8 mouse cellular contexts compared by ENCODE assay signal in the genomic region with DNA sequence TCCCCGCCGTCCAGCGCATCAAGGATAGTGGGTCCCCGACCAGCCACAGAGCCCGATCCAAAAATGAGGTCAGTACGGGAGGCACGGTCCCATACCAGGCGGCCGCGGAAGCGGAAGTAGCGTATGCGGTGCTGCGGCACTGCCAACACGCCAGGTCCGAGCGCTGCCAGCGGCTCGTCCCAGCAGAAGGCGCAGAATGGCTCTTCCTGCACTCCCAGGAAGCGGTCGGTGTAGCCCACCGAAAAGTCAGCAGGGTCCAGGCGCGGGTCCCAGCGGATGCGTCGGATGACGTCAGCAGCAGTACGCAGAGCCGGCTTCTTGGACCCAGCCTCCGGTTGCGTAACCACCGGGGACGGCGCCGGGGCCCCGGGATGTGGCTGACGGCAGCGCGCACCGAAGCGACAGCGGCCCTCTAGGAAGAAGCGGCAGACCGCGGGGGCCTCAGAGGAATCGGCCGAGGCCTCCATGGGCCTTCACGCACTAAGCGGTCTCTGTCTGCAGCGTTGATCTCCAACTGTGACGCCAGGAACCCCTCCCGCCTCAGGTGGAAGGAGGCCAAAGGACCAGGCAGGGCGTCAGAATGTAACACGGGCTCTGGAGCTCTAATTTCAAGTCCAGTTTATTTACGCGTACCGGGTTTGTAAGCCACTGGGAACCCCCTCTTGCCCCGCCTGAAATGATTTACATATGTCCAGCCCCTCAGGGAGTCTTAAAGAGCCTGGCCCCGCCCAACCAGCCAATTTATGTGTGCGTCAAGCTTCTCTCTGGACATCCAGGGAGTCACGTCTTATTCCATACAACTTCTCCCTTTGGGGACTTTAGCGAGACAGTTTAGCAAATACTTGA. TPM values are rescaled to one million over a fixed set of nuclear protein-coding genes. Genes with fewer than 3 reads are reported as not detected.
DNase-seq lines count a peak whose midpoint lies in the region; ATAC-seq and TF ChIP-seq lines count a peak whose summit lies in the region.

No protein-coding gene starts in this region.

- H3K4me1 ChIP-seq in cortical plate, adult 2 months (ENCODE audit: control insufficient read depth, insufficient read depth, low read length): no peaks in the 10 kb centered on the region

- peak; percentile 87 for DNase-seq in adipocyte (ENCODE audit: low spot score)
- DNase-seq in gastrocnemius, postnatal 10 days: peak; percentile 77
- peak; percentile 77 to 80 for DNase-seq in left cerebral cortex, postnatal 14 days (ENCODE audit: low spot score in 2 of 2)
- peak; percentile 88 for DNase-seq in right cerebral cortex, postnatal 25 days
- peak; percentile 83 for DNase-seq in yolk sac, embryonic 10.5 days (ENCODE audit: low spot score)

- H3K27ac ChIP-seq in cortical plate, adult 2 months (ENCODE audit: insufficient read depth, low read length): peak overlapping the region; percentile 99

- H3K4me3 ChIP-seq in cortical plate, adult 2 months (ENCODE audit: insufficient read depth, low read length): peak overlapping the region; percentile 83

- TF ChIP-seq POLR2A in cortical plate, adult 2 months (IDR thresholded peaks at IDR 0.05; ENCODE audit: extremely low read depth, insufficient read depth, low read length): peak; percentile 83

- no peak for TF ChIP-seq CTCF in cortical plate, adult 2 months (IDR thresholded peaks at IDR 0.05; ENCODE audit: extremely low read depth, insufficient read depth, low read length)

- intact Hi-C loops in left cerebral cortex, postnatal 14 days (cut with DNase I): loop anchor here (5.0 kb wide), 2 partner anchors 278 to 323 kb away; no protein-coding TSS in a partner anchor

- peak; percentile 68 for ATAC-seq in inflammation-experienced regulatory T-cells, adult 6 months
- ATAC-seq in megakaryocyte-erythroid progenitor cell, adult 5-6 weeks (replicated peaks; ENCODE audit: low FRiP score, low TSS enrichment, poor library complexity, severe bottlenecking): peak; percentile 56

RNA-seq across cellular contexts. Expression of a gene that starts 0.7 kb away (rescaled TPM):
- 8.4 and 8.5 TPM in 2 replicates for polyA plus RNA-seq in cortical plate, adult 2 months (2012; rRNA removed)
- total RNA-seq in gastrocnemius, postnatal 10 days (2021): 1 to 10 TPM; 2.3 to 3.2 TPM
- polyA plus RNA-seq in inflammation-experienced regulatory T-cells, adult 6 months (2017; shearing (Covaris generic)): 1 to 10 TPM; 6.3 to 9.5 (median 7.2) TPM
- total RNA-seq in left cerebral cortex, postnatal 14 days (2021): 1 to 10 TPM; 6.1 to 6.7 TPM
- 0.47 TPM in 1 of 2 replicates, not detected in the other for total RNA-seq in megakaryocyte-erythroid progenitor cell, adult 5-6 weeks (2014; fragmentation: Nextera tagmentation)
- total RNA-seq in megakaryocyte-erythroid progenitor cell, adult 5-6 weeks (2017): 2.6 and 3.2 TPM in 2 replicates

RNA-seq across cellular contexts. Expression of a gene that starts 12.6 kb away (rescaled TPM):
- 481 and 484 TPM in 2 replicates for polyA plus RNA-seq in cortical plate, adult 2 months (2012; rRNA removed)
- total RNA-seq in gastrocnemius, postnatal 10 days (2021): 10 to 100 TPM; 31.7 to 62.1 TPM
- polyA plus RNA-seq in inflammation-experienced regulatory T-cells, adult 6 months (2017; shearing (Covaris generic)): 10 to 100 TPM; 22.6 to 40.2 (median 24.9) TPM
- total RNA-seq in left cerebral cortex, postnatal 14 days (2021): 100 to 1,000 TPM; 152 TPM
- total RNA-seq in megakaryocyte-erythroid progenitor cell, adult 5-6 weeks (2014; fragmentation: Nextera tagmentation): 102 and 142 TPM in 2 replicates
- 21.7 and 26.6 TPM in 2 replicates for total RNA-seq in megakaryocyte-erythroid progenitor cell, adult 5-6 weeks (2017)

RNA-seq across cellular contexts. Expression of a gene that starts 15.2 kb away (rescaled TPM):
- 3.7 and 4.8 TPM in 2 replicates for polyA plus RNA-seq in cortical plate, adult 2 months (2012; rRNA removed)
- total RNA-seq in gastrocnemius, postnatal 10 days (2021): 10 to 100 TPM; 10.2 to 12.4 TPM
- polyA plus RNA-seq in inflammation-experienced regulatory T-cells, adult 6 months (2017; shearing (Covaris generic)): not detected
- 1 to 10 TPM; 2.4 to 3.2 TPM for total RNA-seq in left cerebral cortex, postnatal 14 days (2021)
- total RNA-seq in megakaryocyte-erythroid progenitor cell, adult 5-6 weeks (2014; fragmentation: Nextera tagmentation): not detected in 2 replicates
- not detected in 2 replicates for total RNA-seq in megakaryocyte-erythroid progenitor cell, adult 5-6 weeks (2017)

RNA-seq across cellular contexts. Expression of a gene that starts 30.2 kb away (rescaled TPM):
- 817 and 841 TPM in 2 replicates for polyA plus RNA-seq in cortical plate, adult 2 months (2012; rRNA removed)
- 1 to 10 TPM; 4.7 to 5.3 TPM for total RNA-seq in gastrocnemius, postnatal 10 days (2021)
- under 1 TPM; 0.47 to 0.95 (median 0.62) TPM for polyA plus RNA-seq in inflammation-experienced regulatory T-cells, adult 6 months (2017; shearing (Covaris generic))
- total RNA-seq in left cerebral cortex, postnatal 14 days (2021): 100 to 1,000 TPM; 837 to 867 TPM
- total RNA-seq in megakaryocyte-erythroid progenitor cell, adult 5-6 weeks (2014; fragmentation: Nextera tagmentation): not detected in 2 replicates
- not detected in 2 replicates for total RNA-seq in megakaryocyte-erythroid progenitor cell, adult 5-6 weeks (2017)

Comparison
In these comparisons a context has a peak if more than half of its experiments do, and no peak if none do; other contexts are left out.
1. Peak in every context shown above with its lines: DNase-seq, ATAC-seq, H3K4me3 ChIP-seq and H3K27ac ChIP-seq.